Mouse (Mus musculus): ENCODE measurements at regions not wholly inside any gene's neighbourhood (a gene's known extent, or its start where the extent isn't known, plus 50 kb on each side); places are given as distances from the start of the nearest gene placed in this dataset.
"Not testable (repeated sequence)": the region's sequence is repeated elsewhere in the genome, so short reads cannot be mapped to it uniquely, and the experiment has no call there.

DNA sequence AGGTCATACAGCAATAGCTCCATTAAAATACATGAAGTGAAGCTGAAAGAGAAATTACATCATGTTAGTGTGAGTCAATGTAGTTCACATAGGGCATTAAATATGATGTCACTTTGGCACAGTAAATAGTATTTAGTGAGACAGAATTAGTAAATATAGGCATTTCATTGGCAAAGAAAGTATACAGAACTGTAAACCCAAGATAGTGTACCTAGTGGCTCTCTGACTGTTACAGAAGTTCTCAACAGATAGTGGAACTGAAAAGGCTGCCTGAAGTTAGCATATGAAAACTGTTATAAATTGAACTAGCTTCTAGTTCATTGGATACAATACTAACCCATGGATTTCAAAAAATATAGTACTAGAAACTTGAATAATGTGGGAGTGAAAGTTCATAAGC lies 1642.1 kb upstream of the Cdh6 start:
- no peak for DNase-seq (ENCODE audit: low read depth, low spot score)

GRCm38 (mm10) chr15:14806849-14807248 lies 1633.4 kb upstream of the Cdh6 start:
- no peak for DNase-seq (ENCODE audit: low read depth, low spot score)

DNA sequence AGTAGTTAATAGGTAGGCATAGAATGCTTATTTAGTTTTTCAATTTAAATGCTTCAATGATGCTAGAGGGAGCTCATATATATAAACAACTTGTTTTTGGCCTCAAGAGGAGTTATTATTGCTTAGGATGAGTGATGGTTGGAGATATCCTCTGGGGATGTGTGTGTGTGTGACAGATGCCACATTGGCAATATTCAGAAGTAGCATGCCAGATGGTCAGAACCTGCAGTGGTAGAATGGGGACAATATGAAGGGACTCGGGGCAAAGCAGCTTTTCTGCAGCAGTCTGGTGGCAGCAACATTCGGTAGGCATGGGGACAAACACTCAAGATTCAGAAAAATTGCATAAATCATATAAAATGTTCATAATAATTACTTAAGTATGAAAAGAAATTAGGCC lies 1621.7 kb upstream of the Cdh6 start:
- DNase-seq (ENCODE audit: low read depth, low spot score): no peak

- peak; percentile 0 for DNase-seq (ENCODE audit: low read depth, low spot score)
Observed at GRCm38 (mm10) chr15:14780727-14781126, 1607.3 kb upstream of the Cdh6 start.

DNA sequence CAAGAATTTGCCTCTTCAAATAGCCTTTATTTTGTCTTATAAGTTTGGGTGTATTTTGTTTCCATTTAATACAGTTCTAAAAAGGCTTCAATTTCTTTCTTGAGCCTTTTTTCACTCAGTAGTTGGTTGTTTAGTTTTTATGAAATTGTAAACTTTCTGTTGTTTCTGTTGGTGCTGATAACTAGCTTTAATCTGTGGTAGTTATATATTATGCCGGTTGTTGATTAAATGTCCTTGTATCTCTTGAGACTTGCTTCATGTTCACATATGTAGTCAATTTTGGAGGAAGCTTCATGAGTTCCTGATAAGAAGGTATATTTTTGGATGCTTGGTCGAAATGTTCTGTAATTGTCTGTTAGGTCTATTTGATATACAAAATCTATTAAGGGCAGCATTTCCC lies 1568.3 kb upstream of the Cdh6 start:
- no peak for DNase-seq (ENCODE audit: low read depth, low spot score)

DNA sequence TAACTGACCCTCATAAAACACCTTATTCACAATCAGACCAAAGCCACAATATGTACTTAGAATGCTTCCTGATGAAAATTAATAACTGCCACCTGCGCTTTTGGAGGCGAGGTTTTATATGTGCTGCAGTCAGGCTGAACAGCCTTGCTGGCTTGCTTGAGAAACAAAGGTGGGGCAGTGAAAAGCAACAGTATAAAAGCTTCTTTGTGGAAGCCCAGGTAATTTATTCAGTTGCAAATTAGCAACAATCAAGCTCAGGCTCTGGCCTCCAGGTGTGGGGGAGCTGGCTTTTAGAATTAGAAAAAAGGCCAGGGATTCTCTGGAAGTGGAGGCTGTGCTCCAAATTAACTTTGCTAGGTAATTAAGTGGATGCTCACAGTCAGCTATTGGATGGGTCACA lies 1524.5 kb upstream of the Cdh6 start:
- DNase-seq (ENCODE audit: low read depth, low spot score): not testable (repeated sequence)

- no peak for DNase-seq (ENCODE audit: low read depth, low spot score)
Observed at GRCm38 (mm10) chr15:14696481-14696880, 1523.0 kb upstream of the Cdh6 start.

- DNase-seq (ENCODE audit: low read depth, low spot score): no peak
Observed at GRCm38 (mm10) chr15:14689141-14689540, 1515.7 kb upstream of the Cdh6 start.

- DNase-seq (ENCODE audit: low read depth, low spot score): no peak
Observed at GRCm38 (mm10) chr15:14642291-14642690, 1468.8 kb upstream of the Cdh6 start.

DNA sequence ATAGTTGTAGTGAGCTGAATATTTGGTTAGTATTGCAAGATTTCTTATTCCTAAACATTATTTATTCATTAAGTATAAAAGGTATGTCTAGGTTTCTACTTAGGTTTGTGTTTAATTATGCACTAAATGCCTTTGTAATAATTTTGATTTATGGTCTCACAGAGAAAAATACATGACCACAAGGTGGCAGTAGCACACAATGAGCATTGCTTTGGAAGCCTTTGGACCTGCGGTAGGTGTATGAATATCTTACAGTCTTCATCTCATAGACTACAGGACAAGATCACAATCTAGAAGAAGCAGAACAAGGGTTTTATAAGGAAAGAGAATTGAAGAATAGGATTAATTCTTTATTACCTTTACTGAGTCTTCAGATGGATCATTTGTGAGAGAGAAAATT lies 1455.0 kb upstream of the Cdh6 start:
- DNase-seq (ENCODE audit: low read depth, low spot score): peak; percentile 9

DNA sequence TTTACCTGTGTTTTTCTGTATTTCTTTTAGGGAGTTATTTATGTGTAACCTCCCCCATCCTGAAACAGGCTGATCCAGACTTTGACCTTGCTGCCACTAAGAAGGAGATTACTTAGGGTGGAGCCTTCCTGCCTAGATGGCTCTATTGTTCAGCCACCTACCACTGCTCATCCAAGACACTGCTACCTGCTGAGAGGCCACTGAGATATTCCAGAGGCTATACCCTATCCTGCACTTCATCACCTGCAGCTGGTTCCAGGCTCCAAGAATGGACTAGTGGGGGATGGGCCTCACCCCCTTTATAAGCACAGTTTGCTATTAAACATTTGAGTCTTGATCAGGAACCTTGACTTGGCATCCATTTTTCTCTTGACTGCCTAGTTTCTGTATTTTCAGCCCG lies 1433.2 kb upstream of the Cdh6 start:
- DNase-seq (ENCODE audit: low read depth, low spot score): no peak
